Mouse (Mus musculus) G1E-ER4 (cell line): ENCODE data around the gene Spock1. TPM values are rescaled to one million over a fixed set of nuclear protein-coding genes. Genes with fewer than 3 reads are reported as not detected.

Source experiments
- GATA1 ChIP-seq: IDR thresholded peaks from one replicate; pipeline ENCODE4 v1.8.0; 2012; ENCODE audit warnings: low read length, inconsistent platforms
- polyA plus RNA-seq: library from polyadenylated mRNA; stranded (reverse); fragments of >175 nt; gene quantifications from 2 replicates; pipeline ENCODE4 v1.2.3, GENCODE M21; 2012

Spock1 gene
- polyA plus RNA-seq, 1 experiment, result not detected

DNA sequence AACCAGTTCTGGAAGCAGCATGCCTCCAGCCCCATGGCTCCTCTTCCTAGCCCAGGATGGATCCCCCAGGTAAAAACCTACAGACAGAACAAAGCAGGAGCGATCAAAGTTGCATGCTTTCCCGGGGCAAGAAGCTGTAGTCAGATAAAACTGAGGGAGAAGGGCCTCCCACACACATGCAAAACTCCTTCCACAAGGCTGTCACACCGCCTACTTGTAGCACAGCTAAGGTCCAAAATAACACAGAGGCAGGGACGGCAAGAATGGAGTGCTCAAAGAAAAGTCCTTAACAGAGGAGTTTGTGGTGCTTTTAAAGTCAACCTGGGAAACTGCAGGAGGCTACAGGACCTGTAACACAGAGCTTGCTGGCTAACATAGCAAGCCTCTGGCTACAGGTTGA lies 28.3 kb downstream of the Spock1 start:
- no peak for TF ChIP-seq GATA1

DNA sequence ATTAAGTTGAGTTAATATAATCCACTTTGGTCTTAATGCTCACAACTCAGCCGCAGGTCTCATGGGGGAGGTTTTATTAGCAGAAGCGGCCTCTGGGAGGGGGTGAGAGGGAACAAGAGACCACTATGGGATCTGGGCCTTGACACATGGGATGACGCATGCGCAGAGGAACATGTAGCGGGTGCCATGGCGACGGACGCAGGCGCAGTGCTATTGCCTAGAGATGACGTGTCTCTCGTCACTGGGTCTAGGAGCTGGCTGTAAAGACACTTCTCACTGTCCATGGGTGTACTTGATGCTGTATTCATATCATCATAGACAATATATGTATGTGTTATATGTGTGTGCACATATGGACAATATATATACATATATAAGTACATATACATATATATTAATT lies 29.3 kb downstream of the Spock1 start:
- TF ChIP-seq GATA1, result no peak

DNA sequence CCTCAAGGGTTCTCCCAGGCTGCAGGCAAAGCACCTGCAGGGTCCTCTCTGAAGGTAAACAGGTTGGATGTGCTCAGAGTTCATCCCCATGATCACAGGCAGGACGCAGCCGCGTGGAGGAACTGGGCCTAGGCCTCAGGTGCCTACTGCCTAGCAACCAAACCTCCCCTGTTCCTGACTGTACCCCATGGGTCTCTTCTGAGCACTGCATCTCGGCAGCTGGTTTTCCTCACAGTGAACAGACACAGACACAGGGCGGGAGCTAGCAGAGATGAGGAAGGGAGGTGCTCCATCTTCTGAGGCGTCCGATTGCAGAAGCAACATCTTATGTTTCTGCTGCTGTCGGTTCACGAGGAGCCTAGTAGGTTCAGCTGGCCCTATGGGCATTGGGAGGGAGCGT lies 30.4 kb downstream of the Spock1 start:
- no peak for TF ChIP-seq GATA1

DNA sequence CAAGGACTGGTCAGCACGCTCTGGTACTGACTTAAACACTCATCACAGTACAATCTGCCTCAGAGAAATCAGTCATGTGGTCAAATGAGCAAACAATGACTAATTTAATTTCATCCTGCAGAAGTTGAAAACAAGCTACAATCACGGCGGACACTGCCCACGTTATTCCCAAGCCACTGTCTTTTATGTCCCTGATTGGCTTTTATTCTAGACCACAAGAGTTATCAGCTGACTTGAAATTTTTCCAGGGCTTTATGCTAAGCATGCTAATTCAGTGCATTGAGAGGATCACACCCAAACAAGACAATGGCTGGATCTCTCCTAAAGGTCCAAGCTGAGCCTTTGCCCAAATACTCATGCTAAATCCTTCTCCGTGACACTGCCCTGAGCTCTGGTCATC lies 31.2 kb downstream of the Spock1 start:
- TF ChIP-seq GATA1, result no peak

DNA sequence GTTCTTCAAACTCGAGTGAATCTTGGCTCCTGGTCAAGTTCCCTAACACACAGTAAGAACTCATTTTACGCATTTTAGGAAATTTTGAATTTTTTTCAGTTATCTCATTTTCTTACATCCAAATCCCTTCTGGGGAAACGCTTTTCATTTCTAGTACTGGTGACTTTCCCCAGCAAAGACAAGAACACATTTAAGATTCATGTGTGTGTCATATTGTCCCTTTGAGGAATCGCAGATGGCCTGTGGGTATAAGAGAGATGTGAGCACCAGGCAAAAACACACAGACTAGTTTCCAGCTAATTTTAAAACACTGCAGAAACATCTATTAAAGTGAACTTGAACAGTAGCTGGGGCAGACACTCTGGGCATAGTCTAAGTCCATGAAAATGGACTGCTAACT lies 38.1 kb downstream of the Spock1 start:
- TF ChIP-seq GATA1, result no peak

DNA sequence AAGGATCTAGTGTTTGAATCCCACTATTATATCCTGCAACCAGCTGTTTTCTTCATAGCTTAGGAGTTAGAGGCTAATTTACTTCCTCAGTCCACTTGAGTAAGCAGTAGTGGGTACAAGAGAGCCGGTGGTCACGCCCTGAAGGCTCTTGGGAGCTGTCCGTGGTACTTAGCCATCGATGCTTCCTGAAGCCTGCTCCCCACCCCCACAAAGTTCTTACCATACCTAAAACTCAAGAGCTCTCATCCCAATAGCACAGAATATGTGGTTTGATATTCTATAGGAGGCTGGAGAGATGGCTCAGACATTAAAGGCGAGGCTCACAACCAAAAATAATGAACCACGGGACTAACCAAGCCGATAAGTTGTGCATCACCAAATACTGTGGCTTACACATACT lies 40.5 kb downstream of the Spock1 start:
- TF ChIP-seq GATA1, result no peak

DNA sequence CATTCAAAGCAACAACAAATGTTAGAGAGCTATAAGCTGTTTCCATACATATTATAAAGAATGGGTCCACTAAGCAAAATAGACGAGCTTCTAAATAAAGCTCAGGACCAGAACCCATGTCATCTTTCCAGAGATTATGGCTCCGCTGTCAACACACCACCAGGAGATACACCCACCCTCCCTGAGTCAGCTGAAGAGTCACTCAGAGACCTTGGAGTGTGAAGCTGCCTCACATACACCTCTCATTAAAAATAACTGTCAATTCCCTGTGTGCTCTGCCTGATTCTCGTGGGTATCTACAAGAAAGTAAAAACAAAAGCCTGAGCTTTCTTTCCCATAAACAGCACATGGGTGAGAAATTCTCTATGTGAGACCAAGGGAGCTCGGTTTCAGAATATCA lies 43.1 kb downstream of the Spock1 start:
- no peak for TF ChIP-seq GATA1

DNA sequence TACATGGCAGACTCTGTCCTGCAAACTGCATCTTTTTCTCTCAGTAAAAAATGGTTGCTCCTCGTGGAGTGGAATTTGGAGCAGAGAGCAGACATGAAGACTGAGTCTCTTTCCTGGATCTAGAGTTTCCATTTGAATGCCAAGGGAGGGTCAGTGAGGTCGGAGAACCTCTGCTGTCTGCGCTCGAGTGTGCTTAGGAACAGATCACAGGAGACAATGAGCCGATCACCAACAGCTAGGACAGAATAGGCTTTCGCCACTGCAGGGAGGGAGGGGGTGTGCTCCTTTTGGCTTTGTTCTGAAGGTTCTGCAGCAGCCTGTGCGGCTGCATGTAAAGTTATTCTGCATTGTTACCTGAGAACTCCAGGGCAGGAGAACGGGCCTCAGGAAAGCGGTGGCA lies 49.6 kb downstream of the Spock1 start:
- no peak for TF ChIP-seq GATA1

DNA sequence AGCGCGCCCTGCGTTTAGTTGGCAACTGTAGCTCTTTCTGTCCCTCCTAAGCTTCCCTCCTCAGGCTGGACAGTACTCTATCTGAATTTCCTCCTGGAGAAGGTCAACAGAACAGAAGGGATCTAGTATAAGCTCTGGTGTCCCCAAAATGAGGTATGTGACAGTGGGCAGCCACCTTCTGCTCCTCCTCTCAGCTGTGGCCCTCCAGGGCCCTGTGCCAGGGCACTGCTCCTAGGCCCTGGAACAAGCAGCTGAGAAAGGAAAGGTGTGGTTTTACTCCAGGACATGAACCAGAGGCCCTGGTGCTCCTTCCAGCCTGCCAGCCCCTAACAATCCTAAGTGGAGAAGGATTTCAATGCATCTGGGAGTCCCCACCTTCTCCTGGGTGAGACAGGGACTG lies 51.1 kb downstream of the Spock1 start:
- TF ChIP-seq GATA1, result no peak

DNA sequence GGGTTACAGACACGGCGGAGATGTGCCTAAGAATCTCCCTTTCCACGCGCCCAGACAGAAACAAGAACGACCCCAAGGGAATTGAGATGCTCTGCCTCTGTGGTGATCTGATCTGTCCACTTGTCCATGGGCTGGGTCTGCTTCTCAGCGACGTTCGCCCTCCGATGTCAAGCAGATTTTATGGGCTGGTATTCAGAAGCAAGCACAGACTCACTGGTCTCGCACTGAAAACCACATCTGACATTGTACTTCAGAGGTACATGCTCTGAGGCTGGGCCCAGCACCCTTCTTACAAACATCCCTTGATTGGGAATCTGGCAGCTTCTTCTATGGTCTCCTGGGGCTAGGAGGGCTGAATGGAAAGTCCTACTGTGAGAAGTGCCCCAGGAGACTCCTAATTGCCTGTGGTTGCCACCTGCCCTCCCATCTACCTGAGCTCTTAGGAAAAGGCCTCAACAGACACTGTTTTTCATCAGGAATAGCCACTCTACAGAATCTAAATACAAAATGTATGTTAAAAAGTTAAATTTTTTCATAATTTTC lies 51.8 kb downstream of the Spock1 start:
- no peak for TF ChIP-seq GATA1

DNA sequence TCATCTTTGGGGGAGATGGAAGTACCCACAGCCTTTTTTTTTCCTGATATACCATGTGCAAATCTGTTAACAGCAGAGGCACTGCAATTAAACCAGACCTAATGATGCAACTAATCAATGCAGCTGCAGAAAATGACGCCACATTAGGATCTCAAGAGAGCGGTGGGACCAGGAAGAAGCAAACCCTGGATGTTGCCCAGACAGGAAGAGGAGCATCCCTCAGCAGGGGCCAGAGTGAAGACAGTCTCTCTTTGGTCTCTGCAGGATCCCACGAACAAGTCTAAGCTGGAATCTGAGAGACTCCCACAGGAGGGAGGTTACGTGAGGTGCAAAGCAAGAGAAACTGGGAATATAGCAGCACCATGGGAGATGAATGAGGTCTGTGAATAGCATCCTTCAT lies 52.4 kb downstream of the Spock1 start:
- TF ChIP-seq GATA1, result no peak

DNA sequence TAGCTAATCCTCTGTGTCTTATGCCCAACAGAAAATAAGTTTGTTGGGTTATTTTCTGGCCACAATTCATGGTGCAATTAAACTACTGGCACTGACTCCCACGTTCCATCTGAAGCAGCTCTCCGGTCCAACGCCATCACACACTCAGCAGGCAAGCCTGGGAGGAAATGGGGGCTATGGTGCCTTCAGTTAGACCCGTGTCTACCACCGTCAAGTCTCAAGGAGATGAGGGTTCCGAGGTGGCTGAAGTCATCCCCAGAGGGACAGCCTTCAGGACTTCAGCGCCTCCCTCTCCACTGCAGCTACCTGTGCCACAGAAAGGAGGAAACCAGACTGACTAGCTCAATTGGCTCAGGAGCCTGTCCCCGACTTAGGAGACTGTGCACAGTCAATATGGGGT lies 53.7 kb downstream of the Spock1 start:
- TF ChIP-seq GATA1, result no peak

DNA sequence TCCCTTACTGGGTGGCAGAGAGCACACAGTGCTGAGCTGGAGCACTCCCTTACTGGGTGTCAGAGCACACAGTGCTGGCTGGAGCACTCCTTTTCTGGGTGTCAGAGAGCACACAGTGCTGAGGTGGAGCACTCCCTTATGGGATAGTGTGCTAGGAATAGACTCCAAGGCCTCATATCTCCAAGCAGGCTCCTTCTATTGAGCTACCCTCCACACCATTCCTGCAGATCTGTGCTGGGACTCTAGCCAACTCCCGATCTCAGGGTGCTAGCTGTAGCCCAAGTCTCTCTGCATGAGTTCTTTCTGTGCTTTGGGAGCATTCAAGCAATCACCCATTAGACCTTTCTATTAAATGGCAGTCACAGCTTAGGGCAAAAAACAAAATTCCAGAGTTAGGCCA lies 54.5 kb downstream of the Spock1 start:
- no peak for TF ChIP-seq GATA1

DNA sequence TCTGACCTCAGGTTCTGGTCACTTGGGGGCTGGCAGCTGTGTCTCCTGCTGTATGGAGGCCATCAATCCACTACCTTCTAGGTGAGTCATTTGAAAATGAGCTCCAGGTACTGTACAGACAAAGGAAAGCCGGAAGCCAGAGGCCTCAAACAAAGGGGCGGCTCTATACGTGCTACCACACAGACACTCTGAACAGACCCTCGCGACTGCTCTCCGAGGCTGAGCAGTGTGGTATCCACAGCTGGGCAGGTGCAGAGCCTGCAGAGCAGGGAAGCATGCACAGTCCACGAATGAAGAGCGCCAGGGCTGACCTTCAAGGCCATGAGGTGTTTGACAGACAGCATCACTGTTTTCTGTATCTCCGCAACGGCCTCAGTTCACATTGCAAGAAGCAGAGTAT lies 55.0 kb downstream of the Spock1 start:
- no peak for TF ChIP-seq GATA1

DNA sequence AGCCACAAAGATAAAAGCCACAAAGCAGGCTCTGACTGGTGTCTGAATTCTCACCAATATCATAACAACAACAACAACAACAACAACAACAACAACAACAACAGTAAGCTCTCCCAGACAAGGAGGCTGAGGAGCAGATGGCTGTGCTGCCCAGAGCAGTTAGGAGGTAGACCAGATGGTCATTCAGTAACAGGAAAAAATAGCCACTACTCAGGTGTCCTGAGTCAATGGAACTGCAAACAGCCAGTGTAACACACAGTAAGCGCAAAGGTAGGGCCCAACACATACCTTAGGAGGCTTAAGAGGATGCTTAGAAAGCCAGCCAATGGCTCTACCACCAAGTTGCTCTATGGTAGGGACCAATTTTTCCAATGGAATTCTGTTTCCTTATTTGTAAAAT lies 59.2 kb downstream of the Spock1 start:
- no peak for TF ChIP-seq GATA1

DNA sequence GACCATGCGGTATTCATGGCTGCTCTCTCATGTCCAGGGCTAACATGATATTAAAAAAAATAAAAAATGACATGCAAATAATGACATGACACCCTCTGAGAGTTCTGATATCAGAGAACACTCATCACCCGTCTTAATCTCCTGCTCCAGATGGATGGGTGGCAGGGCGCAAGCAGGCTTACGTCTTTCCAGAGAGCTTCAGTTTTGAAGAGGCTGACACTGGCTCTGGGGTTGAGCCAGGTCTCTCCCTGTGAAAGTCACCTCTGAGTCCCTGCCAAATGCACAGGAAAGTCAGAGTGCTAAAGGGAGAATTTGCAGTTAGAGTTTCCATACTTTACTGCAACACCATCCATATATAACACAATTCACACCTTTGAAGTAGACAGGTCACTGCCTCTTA lies 61.0 kb downstream of the Spock1 start:
- TF ChIP-seq GATA1, result no peak

DNA sequence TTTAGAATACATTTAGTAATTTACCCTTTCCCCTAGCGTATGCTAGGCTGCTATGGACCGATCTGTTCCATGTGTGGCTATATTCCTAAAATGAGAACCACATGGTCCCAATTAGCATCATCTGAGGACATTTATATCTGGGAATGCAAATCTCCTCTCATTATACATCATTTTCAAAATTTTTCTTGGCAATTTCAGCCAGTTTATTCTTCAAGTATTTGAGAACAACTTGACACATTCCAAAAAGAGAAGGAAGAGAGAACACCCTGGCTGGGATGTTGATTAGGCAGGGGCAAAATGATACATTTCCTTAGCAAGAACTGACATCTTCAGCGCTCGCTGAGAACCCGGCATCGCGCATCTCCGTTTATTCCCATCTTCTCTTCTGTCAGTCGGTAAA lies 61.7 kb downstream of the Spock1 start:
- TF ChIP-seq GATA1, result no peak

DNA sequence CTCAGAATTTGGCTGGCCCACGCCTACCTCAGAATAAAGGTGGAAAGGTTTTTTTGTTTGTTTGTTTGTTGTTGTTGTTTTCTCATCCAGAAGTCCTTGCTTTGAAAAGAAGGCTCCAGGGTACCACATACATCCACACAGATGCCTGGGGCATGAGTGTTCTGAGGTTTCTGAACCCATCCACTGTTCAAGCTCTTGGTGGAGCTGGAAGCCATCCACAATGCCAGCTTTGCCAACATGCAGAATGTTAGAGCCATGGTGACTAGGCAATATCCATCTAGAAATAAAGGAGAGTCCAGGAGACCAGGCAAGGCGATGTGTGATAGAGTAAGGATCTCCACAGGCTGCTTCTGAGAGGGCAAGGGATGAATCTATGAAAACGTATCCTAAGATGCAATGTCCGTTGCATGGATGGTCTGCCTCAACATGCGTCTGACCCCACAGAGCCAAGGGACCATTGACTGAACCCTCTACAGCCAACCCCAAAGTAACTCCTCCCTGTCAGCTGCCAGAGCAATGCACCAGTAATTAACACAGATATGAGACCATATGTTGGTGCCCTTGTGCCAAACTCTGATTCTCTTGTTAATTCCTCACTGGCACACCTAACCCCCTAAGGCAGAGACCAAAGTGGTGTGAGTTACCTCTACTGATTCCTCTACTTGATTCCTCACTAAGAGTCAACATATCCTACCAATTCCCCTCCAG lies 66.8 kb downstream of the Spock1 start:
- no peak for TF ChIP-seq GATA1
